17 mouse cellular contexts compared by ENCODE assay signal in genomic region chr3:86017484-86017883, GRCm38 (mm10). TPM values are rescaled to one million over a fixed set of nuclear protein-coding genes. Genes with fewer than 3 reads are reported as not detected.
DNase-seq lines count a peak whose midpoint lies in the region; ATAC-seq and TF ChIP-seq lines count a peak whose summit lies in the region.
"Had no signal": no experiment of that assay in that cellular context is flagged by ENCODE, and none has a peak within 500 bp of the region (broad histone marks: within the 10 kb centered on the region; RNA-seq: fewer than 3 reads in every experiment).

No protein-coding gene starts in this region.

- H3K36me3 ChIP-seq in heart, embryonic 12.5 days = no peaks in the 10 kb centered on the region
- H3K36me3 ChIP-seq in small intestine, adult 2 months (ENCODE audit: control insufficient read depth, insufficient read depth, low read length) = peaks cover 5% of the 10 kb centered on the region
- H3K36me3 ChIP-seq: intestine, embryonic 15.5 days had no signal

- no peaks in the 10 kb centered on the region for H3K9me3 ChIP-seq in heart, embryonic 12.5 days (replicated peaks)
- H3K9me3 ChIP-seq: intestine, embryonic 15.5 days had no signal

- TF ChIP-seq POLR2A in small intestine, adult 2 months (IDR thresholded peaks at IDR 0.05; ENCODE audit: low read depth, low read length) = no peak

- no peak for TF ChIP-seq CTCF in left cerebral cortex, adult 2 months (IDR thresholded peaks at IDR 0.05)
- TF ChIP-seq CTCF in small intestine, adult 2 months (IDR thresholded peaks at IDR 0.05; ENCODE audit: extremely low read depth, insufficient read length, insufficient replicate concordance, low read depth, low read length) = no peak

- no peak overlapping the region for H3K4me2 ChIP-seq in heart, embryonic 12.5 days
- H3K4me2 ChIP-seq: intestine, embryonic 15.5 days; liver, embryonic 11.5 days had no signal

- no peak overlapping the region for H3K4me3 ChIP-seq in heart, embryonic 12.5 days
- no peak overlapping the region for H3K4me3 ChIP-seq in left cerebral cortex, adult 2 months
- H3K4me3 ChIP-seq in small intestine, adult 2 months (ENCODE audit: low read depth, low read length) = no peak overlapping the region
- H3K4me3 ChIP-seq: intestine, embryonic 15.5 days had no signal

- no peak overlapping the region for H3K9ac ChIP-seq in heart, embryonic 12.5 days
- H3K9ac ChIP-seq: intestine, embryonic 15.5 days had no signal

- no peaks in the 10 kb centered on the region for H3K4me1 ChIP-seq in heart, embryonic 12.5 days (replicated peaks)
- peaks cover 18% of the 10 kb centered on the region; the same call in 1 of the 2 replicates for H3K4me1 ChIP-seq in small intestine, adult 2 months (ENCODE audit: control insufficient read depth, insufficient read depth, insufficient read length, low read length)

- WGBS in heart, embryonic 12.5 days = 32% methylated on average over 8 of the region's 8 CpGs
- 63% methylated on average over 8 of the region's 8 CpGs for WGBS in small intestine, adult 2 months

- ATAC-seq in heart, embryonic 12.5 days (ENCODE audit: insufficient number of reproducible peaks, low FRiP score) = peak; percentile 59; the same call in 1 of the 2 replicates
- ATAC-seq: activated CD4-positive, CD25-positive, alpha-beta regulatory T cell, adult 4 months had no signal

- no peak overlapping the region for H3K27ac ChIP-seq in heart, embryonic 12.5 days (ENCODE audit: poor library complexity, severe bottlenecking)
- no peak overlapping the region for H3K27ac ChIP-seq in left cerebral cortex, adult 2 months
- peak overlapping the region; percentile 58; the same call in 1 of the 2 replicates for H3K27ac ChIP-seq in small intestine, adult 2 months (ENCODE audit: insufficient read depth, low read depth, low read length)
- H3K27ac ChIP-seq: intestine, embryonic 15.5 days had no signal

- DNase-seq in heart, postnatal 25 days (ENCODE audit: low spot score) = no peak
- peak; percentile 16 to 18 for DNase-seq in left cerebral cortex, adult 2 months (ENCODE audit: extremely low spot score in 1 of 2, low spot score in 2 of 2)
- no peak for DNase-seq in left cerebral cortex, postnatal 4 days
- DNase-seq in layer of hippocampus, adult 9-11 months = peak; percentile 58
- no peak for DNase-seq in testis, postnatal 14 days (ENCODE audit: low spot score)
- DNase-seq: embryo, embryonic 11 days; gastrocnemius, postnatal 14 days; kidney, postnatal 10 days; thymus, postnatal 14 days had no signal

- intact Hi-C loops in heart, postnatal 25 days (cut with DNase I) = no loop called here
- intact Hi-C loops in left cerebral cortex, adult 2 months (cut with DNase I) = no loop called here
- intact Hi-C loops in left cerebral cortex, postnatal 4 days (cut with DNase I) = no loop called here

- H3K27me3 ChIP-seq in heart, embryonic 12.5 days (replicated peaks) = peaks cover 46% of the 10 kb centered on the region
- H3K27me3 ChIP-seq in small intestine, adult 2 months (ENCODE audit: control insufficient read depth, insufficient read depth, low read length) = no peaks in the 10 kb centered on the region
- H3K27me3 ChIP-seq: intestine, embryonic 15.5 days had no signal

RNA-seq across cellular contexts. Expression of gene Prss48, which starts 15.2 kb away (rescaled TPM):
- polyA plus RNA-seq in heart, embryonic 12.5 days (2016; fragmentation: Nextera tagmentation; extraction: Ambion mirVana) = not detected in 2 replicates
- not detected for total RNA-seq in heart, postnatal 25 days (2021)
- total RNA-seq in left cerebral cortex, adult 2 months (2021) = not detected
- not detected for total RNA-seq in left cerebral cortex, postnatal 4 days (2021)
- polyA plus RNA-seq in small intestine, adult 2 months (2012; rRNA removed) = not detected in 2 replicates
- total RNA-seq: gastrocnemius, postnatal 14 days; left cerebral cortex, adult 8-10 months; neutrophil, adult 5-6 weeks had no signal
- polyA plus RNA-seq: activated CD4-positive, CD25-positive, alpha-beta regulatory T cell, adult 4 months; cerebellum, adult 2 months had no signal

RNA-seq across cellular contexts. Expression of gene Sh3d19, which starts 46.6 kb away (rescaled TPM):
- 16.6 and 16.9 TPM in 2 replicates for polyA plus RNA-seq in heart, embryonic 12.5 days (2016; fragmentation: Nextera tagmentation; extraction: Ambion mirVana)
- 10 to 100 TPM; 25.4 to 29.6 TPM for total RNA-seq in heart, postnatal 25 days (2021)
- total RNA-seq in left cerebral cortex, adult 2 months (2021) = 10 to 100 TPM; 15.6 to 16.0 TPM
- total RNA-seq in left cerebral cortex, postnatal 4 days (2021) = 10 to 100 TPM; 64.4 to 72.2 TPM
- 90.1 and 205 TPM in 2 replicates for polyA plus RNA-seq in small intestine, adult 2 months (2012; rRNA removed)

Comparison
In these comparisons a context has a peak if more than half of its experiments do, and no peak if none do; other contexts are left out.
1. DNase-seq: peak in left cerebral cortex, adult 2 months (2 of 2) and layer of hippocampus, adult 9-11 months (single experiment); none in heart, postnatal 25 days (single experiment), left cerebral cortex, postnatal 4 days (single experiment) and testis, postnatal 14 days (single experiment).